Mouse (Mus musculus): ENCODE measurements around the gene Dnajb2. TPM values are rescaled to one million over a fixed set of nuclear protein-coding genes. Genes with fewer than 3 reads are reported as not detected.

Dnajb2 gene
- polyA plus RNA-seq, 1 experiment from 2014 or later: 38.6 TPM

DNA sequence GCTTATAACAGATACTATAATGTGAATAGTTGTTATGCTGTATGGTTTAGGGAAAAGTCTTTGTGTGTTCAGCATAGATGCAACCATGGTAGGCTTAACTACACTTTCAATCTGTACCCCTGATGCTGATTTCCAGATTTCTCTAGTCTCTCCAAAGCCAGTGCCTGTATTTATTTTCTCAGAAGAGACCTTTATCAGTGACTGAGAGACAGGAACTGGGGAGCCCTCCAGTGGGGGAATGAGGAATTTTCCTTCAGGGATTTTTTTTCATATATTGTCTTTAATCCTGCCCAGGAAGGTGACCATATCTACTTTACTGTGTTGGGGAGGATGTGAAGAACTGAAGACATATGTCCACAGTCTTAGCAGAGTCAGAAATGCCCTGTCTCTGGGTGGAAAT is 54.4 kb downstream of the Dnajb2 start:
- H3K4me3 ChIP-seq (replicated peaks): no peak overlapping the region
- H3K27ac ChIP-seq: no peak overlapping the region
- no peak overlapping the region for H3K4me2 ChIP-seq
- ATAC-seq (replicated peaks; ENCODE audit: low FRiP score): no peak
- no peak overlapping the region for H3K9ac ChIP-seq
- H3K4me1 ChIP-seq: peaks cover 5% of the 10 kb centered on the region; the same call in 1 of the 2 replicates
- H3K9me3 ChIP-seq (replicated peaks): no peaks in the 10 kb centered on the region
- H3K27me3 ChIP-seq: 0 out of 2 replicates have a peak, but pooled peaks cover 3% of the 10 kb centered on the region
- H3K36me3 ChIP-seq: no peaks in the 10 kb centered on the region

DNA sequence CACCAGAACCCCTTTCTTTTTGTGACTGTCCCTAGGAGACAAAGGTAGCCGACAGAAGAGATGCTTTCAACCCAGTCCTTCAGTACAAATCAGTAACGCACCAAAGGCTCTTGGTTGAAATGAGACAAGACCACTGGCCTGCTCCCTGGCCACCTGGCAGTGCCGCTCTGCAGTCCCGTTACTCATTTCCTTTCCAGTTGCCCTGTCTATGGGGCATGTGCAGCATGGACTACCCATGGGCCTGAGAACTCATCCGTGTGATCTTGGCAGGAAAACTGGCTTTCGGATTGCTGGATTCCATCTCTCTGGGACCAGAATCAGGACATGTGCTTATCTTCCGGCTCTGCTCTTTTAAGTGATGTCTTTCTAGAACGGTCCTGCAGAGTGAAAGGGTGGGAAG is 55.1 kb downstream of the Dnajb2 start:
- H3K9me3 ChIP-seq (replicated peaks): no peaks in the 10 kb centered on the region
- no peak overlapping the region for H3K4me2 ChIP-seq
- peaks cover 5% of the 10 kb centered on the region; the same call in 1 of the 2 replicates for H3K4me1 ChIP-seq
- WGBS: 87% methylated on average over 8 of the region's 8 CpGs
- 0 out of 2 replicates have a peak, but pooled peaks cover 3% of the 10 kb centered on the region for H3K27me3 ChIP-seq
- H3K27ac ChIP-seq: no peak overlapping the region
- H3K9ac ChIP-seq: no peak overlapping the region
- H3K36me3 ChIP-seq: no peaks in the 10 kb centered on the region
- H3K4me3 ChIP-seq (replicated peaks): no peak overlapping the region
- no peak for ATAC-seq (replicated peaks; ENCODE audit: low FRiP score)

DNA sequence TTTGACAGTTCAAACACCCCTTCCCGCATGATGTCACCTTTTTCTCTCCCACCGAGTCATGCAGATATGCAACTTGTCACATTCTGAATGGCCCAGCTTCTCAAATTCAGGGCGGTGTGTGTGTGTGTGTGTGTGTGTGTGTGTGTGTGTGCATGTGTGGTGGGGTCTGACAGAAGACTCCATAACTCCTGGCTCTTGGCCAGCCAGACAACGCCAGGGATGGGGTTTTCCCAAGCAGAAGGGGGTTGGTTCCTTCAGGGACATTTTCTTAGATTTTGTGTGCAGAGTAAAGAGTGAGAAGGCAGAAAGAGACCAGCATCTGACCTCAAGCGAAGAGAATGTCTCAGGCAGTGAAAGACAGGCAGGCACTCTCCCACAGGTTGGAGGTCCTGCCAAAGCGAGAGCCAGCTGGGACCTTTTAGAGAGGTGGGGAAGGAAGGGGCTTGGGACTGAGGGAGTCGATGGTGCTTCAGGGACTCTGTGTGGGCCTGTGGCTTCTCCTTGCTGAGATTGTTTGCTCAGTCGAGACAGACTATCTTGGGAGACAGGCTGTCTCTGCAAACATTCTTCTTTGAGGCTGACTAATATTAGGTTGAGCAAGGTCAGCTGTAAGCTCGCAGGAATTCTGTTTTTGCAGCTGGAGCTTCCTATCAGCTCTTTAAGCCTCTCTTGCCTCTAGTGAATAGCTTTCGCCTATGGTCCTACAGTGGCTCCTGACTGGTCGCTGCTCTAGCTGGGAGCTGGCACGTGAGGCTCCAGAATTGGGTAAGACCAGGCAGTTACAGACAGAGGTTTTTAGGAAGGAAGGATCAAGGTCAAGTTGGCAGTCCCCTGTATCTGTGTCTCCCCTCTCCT is 56.5 kb downstream of the Dnajb2 start:
- 0 out of 2 replicates have a peak, but pooled peaks have one; percentile 25 for ATAC-seq (replicated peaks; ENCODE audit: low FRiP score)
- peaks cover 5% of the 10 kb centered on the region; the same call in 1 of the 2 replicates for H3K4me1 ChIP-seq
- H3K9ac ChIP-seq: no peak overlapping the region
- 0 out of 2 replicates have a peak, but pooled peaks cover 3% of the 10 kb centered on the region for H3K27me3 ChIP-seq
- no peak overlapping the region for H3K4me3 ChIP-seq (replicated peaks)
- H3K36me3 ChIP-seq: no peaks in the 10 kb centered on the region
- H3K4me2 ChIP-seq: no peak overlapping the region
- H3K9me3 ChIP-seq (replicated peaks): no peaks in the 10 kb centered on the region
- 34% methylated on average over 12 of the region's 12 CpGs for WGBS
- H3K27ac ChIP-seq: peak overlapping the region; percentile 85

GRCm38 (mm10) chr1:75293331-75293701 is 57.1 kb downstream of the Dnajb2 start:
- ATAC-seq (replicated peaks; ENCODE audit: low FRiP score): 0 out of 2 replicates have a peak, but pooled peaks have one; percentile 22
- no peak overlapping the region for H3K9ac ChIP-seq
- peak overlapping the region; percentile 85 for H3K27ac ChIP-seq

GRCm38 (mm10) chr1:75294294-75294693 is 58.1 kb downstream of the Dnajb2 start:
- Histone ChIP-seq H3K4me1 (peaks cover 5% of the 10 kb centered on the region; the same call in 1 of the 2 replicates), H3K9ac (no peak overlapping the region), H3K4me3 (replicated peaks) (no peak overlapping the region), H3K4me2 (no peak overlapping the region), H3K36me3 (no peaks in the 10 kb centered on the region), H3K27me3 (no peaks in the 10 kb centered on the region), H3K9me3 (replicated peaks) (no peaks in the 10 kb centered on the region), H3K27ac (no peak overlapping the region)
- WGBS: 80% methylated on average over 5 of the region's 5 CpGs
- no peak for ATAC-seq (replicated peaks; ENCODE audit: low FRiP score)

More at GRCm38 (mm10) chr1:75293331-75293701, 57.1 kb downstream of the Dnajb2 start:
- WGBS: 71% methylated on average over 5 of the region's 5 CpGs
- no peak overlapping the region for H3K4me3 ChIP-seq (replicated peaks)
- H3K36me3 ChIP-seq: no peaks in the 10 kb centered on the region
- no peaks in the 10 kb centered on the region for H3K9me3 ChIP-seq (replicated peaks)
- peaks cover 5% of the 10 kb centered on the region; the same call in 1 of the 2 replicates for H3K4me1 ChIP-seq
- no peak overlapping the region for H3K4me2 ChIP-seq
- 0 out of 2 replicates have a peak, but pooled peaks cover 3% of the 10 kb centered on the region for H3K27me3 ChIP-seq

Small RNA genes within 50 kb of the gene (microRNA-seq; reads per million reads assigned to microRNA genes)
- 0.44 reads per million for gene Gm27943

Other genes starting within 250 kb of the Dnajb2 start
- 10.3 and 10.6 TPM in 2 replicates for gene Nhej1, start 111.2 kb upstream of the Dnajb2 start, polyA plus RNA-seq (2015; fragmentation: Nextera tagmentation; extraction: Ambion mirVana)
- 2.5 and 4.3 TPM in 2 replicates for gene Slc23a3, start 102.5 kb upstream of the Dnajb2 start, polyA plus RNA-seq (2015; fragmentation: Nextera tagmentation; extraction: Ambion mirVana)
- 41.0 and 50.9 TPM in 2 replicates for gene Cnppd1, start 93.7 kb upstream of the Dnajb2 start, polyA plus RNA-seq (2015; fragmentation: Nextera tagmentation; extraction: Ambion mirVana)
- gene Retreg2, start 93.6 kb upstream of the Dnajb2 start, polyA plus RNA-seq (2015; fragmentation: Nextera tagmentation; extraction: Ambion mirVana): 53.5 and 53.8 TPM in 2 replicates
- 41.3 and 42.4 TPM in 2 replicates for gene Zfand2b, start 67.8 kb upstream of the Dnajb2 start, polyA plus RNA-seq (2015; fragmentation: Nextera tagmentation; extraction: Ambion mirVana)
- gene Abcb6, start 56.0 kb upstream of the Dnajb2 start, polyA plus RNA-seq (2015; fragmentation: Nextera tagmentation; extraction: Ambion mirVana): 30.8 and 36.5 TPM in 2 replicates
- 24.9 and 26.8 TPM in 2 replicates for gene Ankzf1, start 44.3 kb upstream of the Dnajb2 start, polyA plus RNA-seq (2015; fragmentation: Nextera tagmentation; extraction: Ambion mirVana)
- 29.3 and 33.3 TPM in 2 replicates for gene Atg9a, start 44.2 kb upstream of the Dnajb2 start, polyA plus RNA-seq (2015; fragmentation: Nextera tagmentation; extraction: Ambion mirVana)
- 44.9 and 45.8 TPM in 2 replicates for gene Glb1l, start 25.6 kb upstream of the Dnajb2 start, polyA plus RNA-seq (2015; fragmentation: Nextera tagmentation; extraction: Ambion mirVana)
- 142 and 148 TPM in 2 replicates for gene Stk16, start 25.6 kb upstream of the Dnajb2 start, polyA plus RNA-seq (2015; fragmentation: Nextera tagmentation; extraction: Ambion mirVana)
- gene Tuba4a, start 16.5 kb upstream of the Dnajb2 start, polyA plus RNA-seq (2015; fragmentation: Nextera tagmentation; extraction: Ambion mirVana): 63.8 and 64.3 TPM in 2 replicates
- not detected in 2 replicates for gene A630095N17Rik, start 4.3 kb upstream of the Dnajb2 start, polyA plus RNA-seq (2015; fragmentation: Nextera tagmentation; extraction: Ambion mirVana)
- gene Ptprn, start 28.1 kb downstream of the Dnajb2 start, polyA plus RNA-seq (2015; fragmentation: Nextera tagmentation; extraction: Ambion mirVana): 0.48 and 2.3 TPM in 2 replicates
- 1.5 and 10.1 TPM in 2 replicates for gene Resp18, start 42.0 kb downstream of the Dnajb2 start, polyA plus RNA-seq (2015; fragmentation: Nextera tagmentation; extraction: Ambion mirVana)
- gene Dnpep, start 81.6 kb downstream of the Dnajb2 start, polyA plus RNA-seq (2015; fragmentation: Nextera tagmentation; extraction: Ambion mirVana): 136 and 153 TPM in 2 replicates
- gene Des, start 123.9 kb downstream of the Dnajb2 start, polyA plus RNA-seq (2015; fragmentation: Nextera tagmentation; extraction: Ambion mirVana): 53.5 and 53.9 TPM in 2 replicates
- gene Speg, start 138.9 kb downstream of the Dnajb2 start, polyA plus RNA-seq (2015; fragmentation: Nextera tagmentation; extraction: Ambion mirVana): 45.1 and 53.9 TPM in 2 replicates
- 74.7 and 78.7 TPM in 2 replicates for gene Gmppa, start 199.5 kb downstream of the Dnajb2 start, polyA plus RNA-seq (2015; fragmentation: Nextera tagmentation; extraction: Ambion mirVana)
- 1.5 and 2.1 TPM in 2 replicates for gene Asic4, start 214.0 kb downstream of the Dnajb2 start, polyA plus RNA-seq (2015; fragmentation: Nextera tagmentation; extraction: Ambion mirVana)
- gene Chpf, start 242.9 kb downstream of the Dnajb2 start, polyA plus RNA-seq (2015; fragmentation: Nextera tagmentation; extraction: Ambion mirVana): 35.5 and 40.6 TPM in 2 replicates
- 0.63 and 1.2 TPM in 2 replicates for gene Tmem198, start 243.1 kb downstream of the Dnajb2 start, polyA plus RNA-seq (2015; fragmentation: Nextera tagmentation; extraction: Ambion mirVana)

Data from kidney, embryonic 15.5 days (tissue).